Mouse (Mus musculus): ENCODE measurements around the gene Raver2.
A peak's percentile ranks its signal among the peaks of the same experiment; 100 is the strongest.

Gene Raver2

DNA sequence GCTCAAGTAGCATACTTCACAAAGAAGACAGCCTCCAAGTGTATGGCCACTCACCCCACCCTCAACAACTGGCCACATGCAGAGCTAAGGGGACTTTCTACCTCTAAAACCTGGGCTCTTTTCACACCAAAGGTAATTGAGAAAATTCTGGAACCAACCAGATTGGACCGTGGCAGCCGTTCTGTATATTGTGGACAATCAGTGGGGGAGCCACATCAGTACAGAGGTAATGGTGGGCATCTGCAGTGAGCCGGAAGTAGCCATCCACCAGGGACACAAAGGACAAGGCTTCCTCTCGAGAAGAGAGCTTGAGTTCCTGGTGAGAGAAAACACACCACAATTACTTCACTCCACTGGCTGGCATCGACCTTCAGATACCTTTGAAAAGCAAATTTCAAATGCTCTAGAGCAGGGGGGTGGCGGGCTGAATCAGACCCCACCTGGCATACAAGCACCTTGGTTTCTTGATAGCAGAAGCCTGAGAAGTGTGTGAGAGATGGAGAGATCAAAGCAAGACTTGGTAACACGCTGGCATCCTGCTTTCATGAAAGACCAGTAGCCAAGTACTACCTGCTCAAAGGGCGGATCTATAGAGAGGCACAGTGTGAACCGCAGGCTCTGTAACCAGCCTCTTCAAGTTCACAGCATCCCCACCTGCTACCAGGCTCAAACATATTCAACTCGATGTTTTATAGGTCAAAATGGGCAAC lies 106.3 kb downstream of the Raver2 start:
- no peak for DNase-seq (ENCODE audit: extremely low read depth, low read depth)

DNA sequence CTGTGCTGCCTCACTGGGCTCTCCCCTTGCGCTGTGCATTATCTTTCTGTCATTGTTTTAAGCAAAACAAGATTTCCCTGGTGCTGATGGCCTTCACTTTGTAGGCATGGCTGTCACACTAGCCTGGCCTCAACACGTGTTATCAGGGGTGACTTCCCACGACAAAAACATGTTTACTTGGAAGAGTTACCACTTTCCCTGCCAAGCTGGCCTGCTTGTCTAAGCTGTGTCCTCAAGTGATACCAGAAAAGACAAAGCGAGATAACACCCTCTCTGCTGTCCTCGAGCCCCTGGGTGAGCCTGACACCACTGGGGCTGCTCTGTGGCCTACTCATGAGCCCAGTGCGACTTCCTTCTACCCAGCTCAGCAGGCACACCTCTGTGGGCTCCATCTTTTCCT lies 107.3 kb downstream of the Raver2 start:
- DNase-seq (ENCODE audit: extremely low read depth, low read depth), result no peak

DNA sequence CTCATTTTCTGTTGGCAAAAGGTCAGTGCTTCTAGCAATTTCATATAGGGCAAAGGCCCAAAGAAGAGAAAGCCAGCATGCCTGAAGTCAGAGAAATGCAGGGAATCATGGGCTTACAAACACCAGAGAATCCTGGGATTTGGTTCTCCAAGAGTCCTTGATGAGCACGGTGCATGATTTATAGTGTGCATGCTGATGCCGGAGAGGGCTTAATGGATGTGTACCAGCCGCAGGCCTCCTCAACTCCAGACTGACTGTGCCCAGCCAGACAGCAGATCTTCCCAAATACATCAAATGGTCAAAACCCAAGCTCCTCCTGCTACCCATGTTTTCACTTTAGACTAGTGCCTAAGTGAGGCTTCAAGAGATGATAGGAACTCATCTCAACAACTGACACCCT lies 109.0 kb downstream of the Raver2 start:
- DNase-seq (ENCODE audit: extremely low read depth, low read depth), result no peak

DNA sequence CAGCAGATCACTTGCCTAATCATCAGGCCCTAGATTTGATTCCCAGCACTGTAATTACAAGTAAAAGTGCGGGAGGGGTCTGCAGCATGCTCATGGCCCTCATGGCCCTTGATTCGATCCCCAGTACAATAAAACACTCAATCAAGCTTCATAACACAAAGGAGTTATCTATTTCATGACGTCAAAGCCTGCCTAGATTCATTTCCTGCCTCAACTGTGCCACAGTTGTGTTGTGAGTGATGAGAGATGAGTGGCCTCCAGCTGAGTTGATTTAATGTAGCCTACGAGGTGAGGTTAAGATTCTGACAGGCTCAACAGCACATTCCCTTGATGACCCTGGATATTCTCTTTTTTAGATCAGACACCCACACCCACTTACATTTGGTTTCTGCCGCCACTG lies 110.3 kb downstream of the Raver2 start:
- no peak for DNase-seq (ENCODE audit: extremely low read depth, low read depth)

DNA sequence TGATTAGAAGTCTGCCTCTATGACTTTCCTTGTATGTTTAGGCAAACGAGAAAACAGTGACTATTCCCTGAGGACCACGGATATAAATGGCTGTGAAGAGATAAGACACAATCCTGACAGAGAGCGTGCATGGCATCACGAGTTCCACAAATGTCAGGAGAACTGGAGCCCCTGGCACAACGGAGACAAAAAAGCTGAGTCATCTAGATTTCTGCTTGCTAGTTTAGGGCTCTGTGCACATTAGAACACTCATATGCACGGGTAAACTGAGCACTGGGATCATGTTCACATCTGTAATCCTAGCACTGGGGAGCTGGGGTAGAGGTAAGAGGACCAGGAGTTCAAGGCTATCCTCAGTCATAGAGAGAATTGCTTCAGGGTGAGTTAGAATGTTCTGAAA lies 111.1 kb downstream of the Raver2 start:
- DNase-seq (ENCODE audit: extremely low read depth, low read depth), result no peak

DNA sequence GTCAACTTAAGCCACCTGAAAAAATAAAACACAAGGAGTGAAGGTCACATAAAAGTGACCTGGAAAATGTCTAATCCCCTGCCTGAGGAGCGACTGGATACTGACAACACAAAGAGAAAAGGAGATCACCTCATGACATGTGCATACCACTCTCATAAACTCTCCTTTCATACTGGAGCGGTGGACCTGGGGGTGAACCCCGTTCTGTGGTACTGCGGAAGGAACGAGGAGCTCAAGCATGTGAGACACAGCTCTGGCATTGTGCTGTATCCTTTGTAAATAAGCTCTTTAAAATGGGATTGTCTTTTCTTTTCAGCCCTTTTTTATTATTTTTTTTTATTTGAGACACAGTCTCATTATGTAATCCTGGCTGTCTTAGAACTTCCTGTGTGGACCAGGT lies 111.9 kb downstream of the Raver2 start:
- no peak for DNase-seq (ENCODE audit: extremely low read depth, low read depth)

DNA sequence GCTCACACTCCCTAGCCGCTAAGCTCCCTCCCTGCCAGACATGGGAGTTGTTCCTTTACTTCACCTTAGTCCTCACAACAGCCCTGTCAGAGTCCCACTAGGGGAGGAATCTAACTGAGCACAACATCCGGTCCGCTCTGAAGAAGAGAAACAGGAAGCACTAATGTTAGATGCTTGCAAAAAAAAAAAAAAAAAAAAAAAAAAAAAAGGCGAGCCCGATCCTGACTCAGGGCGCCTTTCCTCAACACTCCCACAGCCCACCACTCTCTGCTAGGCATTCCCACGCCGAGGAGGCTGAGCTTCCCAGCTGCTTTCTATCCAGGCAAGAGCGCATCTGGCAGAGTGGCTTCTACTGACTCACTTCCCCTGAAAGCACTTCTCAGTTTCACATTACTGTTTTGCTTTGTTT lies 113.8 kb downstream of the Raver2 start:
- DNase-seq (ENCODE audit: extremely low read depth, low read depth), result no peak

DNA sequence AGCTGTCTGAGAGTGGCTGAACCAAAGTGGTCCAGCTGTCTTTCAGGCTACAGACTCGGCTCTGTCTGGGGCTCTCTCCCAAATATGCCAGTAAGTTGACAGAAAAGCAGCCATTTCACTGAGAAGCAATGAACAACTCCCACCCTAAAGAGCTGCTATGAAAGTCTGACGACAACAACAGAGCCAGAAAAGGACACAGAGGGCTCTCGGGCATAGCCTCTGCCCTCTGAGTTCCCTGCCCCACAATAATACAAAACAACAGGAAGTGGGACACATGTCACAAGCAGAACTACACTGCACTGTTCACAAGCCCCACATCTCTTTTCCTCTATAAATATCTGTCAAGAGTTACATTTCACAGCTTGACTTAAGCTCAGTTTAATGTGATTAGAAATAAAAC lies 116.4 kb downstream of the Raver2 start:
- DNase-seq (ENCODE audit: extremely low read depth, low read depth), result no peak

DNA sequence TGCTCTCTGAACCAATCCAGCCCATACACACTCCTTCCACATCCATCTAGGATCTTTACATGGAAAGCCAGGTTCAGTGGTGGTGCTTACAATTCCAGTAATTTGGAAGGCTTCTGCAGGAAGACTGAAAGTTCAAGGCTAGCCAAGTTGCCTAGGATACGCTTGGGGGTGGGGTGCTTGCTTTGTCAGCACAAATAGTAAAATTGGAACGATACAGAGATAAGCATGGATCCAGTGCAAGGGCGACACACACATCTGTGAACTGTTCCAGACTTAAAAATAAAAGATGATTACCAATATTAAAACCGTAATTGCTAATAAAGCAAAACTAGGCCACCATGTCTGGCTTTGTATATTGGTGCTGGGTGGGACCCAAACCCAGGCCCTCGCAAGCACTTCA lies 117.8 kb downstream of the Raver2 start:
- no peak for DNase-seq (ENCODE audit: extremely low read depth, low read depth)

DNA sequence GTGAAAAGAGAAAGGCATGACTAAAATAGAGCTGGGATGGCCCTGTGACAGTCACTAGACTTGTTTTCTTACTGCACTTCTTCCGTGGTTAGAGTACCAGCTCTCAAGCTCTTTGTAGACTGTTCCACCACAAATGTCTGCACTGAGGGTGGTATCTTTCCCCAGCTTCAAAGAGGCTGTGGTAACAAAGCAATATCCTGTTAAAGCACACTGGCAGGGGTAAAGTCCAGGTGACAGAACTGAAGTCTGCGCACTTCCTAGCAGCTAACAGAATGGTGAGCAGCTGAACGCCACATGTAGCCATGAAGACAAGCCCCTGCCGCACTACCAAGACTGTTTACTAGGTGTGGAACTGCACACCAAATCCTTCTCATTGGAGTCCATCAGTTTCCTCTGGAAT lies 118.6 kb downstream of the Raver2 start:
- no peak for DNase-seq (ENCODE audit: extremely low read depth, low read depth)

DNA sequence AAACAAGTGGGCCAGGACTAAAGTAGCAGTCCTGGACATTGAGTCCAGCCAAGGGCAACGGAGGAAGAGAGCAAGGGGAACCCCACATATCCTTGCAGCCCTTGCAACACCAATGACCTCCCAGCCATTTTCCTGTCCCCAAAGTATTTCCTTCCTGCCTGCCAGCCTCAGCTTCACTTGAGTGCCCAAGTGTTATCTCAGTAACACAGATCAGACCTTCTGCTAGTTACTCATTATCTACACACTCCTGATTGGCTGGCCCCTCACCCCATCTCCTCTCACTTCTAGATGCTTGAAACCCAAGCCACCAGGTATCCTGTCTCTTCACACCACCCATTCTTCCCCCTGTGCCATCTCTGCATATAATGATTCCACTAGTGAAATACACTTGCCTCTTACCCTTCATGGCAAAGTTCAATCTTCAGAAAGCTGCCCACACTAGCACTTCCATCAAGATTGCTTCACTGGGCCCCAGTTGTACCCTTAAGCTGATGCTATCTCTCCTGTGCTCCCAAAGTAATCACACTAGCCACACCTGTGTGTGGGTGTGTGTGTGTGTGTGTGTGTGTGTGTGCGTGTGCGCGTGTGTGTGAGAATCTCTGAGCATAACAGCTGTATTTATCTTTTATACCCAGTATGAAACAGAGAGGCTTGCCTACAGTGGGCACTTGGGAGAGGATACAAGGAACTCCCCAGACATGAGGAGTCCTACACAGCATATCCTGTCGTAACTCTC lies 123.6 kb downstream of the Raver2 start:
- peak; percentile 10 for DNase-seq (ENCODE audit: extremely low read depth, low read depth)

DNA sequence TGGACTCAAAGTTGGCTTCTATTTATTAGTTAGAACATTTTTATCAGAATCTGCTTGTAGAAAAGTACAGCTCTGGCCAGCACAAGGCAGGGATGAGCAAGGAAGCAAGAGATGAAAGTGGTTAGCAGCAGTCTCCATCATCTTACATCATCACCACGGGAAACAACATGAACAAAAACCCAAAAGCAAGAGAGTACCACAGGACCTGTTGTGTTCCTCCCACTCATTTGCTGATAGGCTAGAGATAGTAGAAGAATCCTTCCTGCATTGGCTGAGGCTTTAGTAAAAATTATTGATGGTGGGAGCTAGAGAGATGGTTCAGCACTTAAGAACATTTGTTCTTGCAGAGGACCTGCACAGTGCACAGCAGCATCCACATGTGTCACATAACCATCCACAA lies 125.4 kb downstream of the Raver2 start:
- no peak for DNase-seq (ENCODE audit: extremely low read depth, low read depth)

DNA sequence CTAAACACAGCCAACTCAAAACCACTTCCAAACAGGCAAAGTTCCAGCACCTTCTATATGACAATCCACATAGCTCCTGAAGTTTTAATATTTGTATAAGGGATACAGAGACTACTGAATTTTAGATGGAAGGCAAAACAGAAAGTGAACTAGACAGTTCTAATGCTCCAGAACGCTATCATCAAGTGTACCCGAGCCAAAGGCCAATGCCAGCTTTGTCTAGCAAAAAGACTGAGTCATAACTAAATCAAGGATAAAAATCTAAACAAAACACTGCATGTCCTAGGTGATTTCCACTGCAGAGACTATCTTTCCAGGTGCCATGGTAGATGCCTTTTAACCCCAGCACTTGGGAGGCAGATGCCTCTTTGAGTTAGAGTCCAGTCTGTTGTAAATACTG lies 127.6 kb downstream of the Raver2 start:
- no peak for DNase-seq (ENCODE audit: extremely low read depth, low read depth)

DNA sequence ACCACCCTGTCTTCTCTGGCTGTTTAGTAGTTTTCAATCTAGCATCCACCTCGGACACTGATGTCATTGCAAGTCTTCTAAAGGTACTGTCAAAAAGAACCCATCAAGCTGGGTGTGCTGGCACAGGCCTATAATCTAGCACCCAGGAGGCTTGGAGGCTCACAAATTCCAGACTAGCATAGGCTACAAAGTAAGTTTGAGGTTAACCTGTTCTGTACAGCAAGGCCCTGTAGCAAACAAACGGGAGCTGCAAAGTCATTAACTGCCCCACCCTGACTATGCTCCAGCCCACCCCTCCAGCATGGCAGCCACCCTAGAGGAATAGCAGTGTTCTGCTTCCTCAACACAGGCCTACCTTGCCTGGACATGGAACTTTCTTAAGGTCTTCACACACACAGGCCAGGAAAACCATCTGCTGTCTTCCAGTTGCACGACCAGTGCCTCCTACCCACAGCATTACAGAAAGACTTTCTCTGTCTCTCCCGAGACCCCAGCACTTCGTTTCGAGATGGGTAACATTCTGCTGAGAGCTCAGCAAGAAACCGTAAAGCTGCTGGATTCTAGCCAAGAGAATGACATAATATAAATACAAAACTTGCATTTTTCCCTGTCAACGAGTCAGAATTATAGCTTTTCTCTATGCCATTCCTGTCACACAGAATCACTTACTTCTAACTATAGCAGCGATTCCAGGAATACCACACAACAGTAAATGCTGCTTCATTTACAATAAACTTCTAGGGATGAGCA lies 128.8 kb downstream of the Raver2 start:
- DNase-seq (ENCODE audit: extremely low read depth, low read depth), result no peak

DNA sequence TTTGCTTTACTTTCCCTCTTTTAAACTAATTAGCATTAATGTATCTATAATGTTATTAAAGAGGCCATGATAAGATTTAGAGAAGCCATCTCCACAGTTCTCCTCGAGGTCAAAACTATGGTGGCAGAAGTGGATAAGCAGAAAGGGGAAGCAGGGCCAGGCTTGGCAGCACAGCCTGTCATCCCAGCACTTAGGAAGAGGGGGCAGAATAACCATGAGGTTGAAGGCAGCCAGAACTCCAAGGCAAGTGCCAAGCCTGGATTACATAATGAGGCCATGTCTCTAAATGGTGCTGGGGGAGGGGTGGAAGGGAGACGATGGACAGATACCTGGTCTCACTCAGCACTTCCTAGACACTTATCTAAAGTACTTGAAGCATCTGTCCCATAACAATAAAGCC lies 129.6 kb downstream of the Raver2 start:
- DNase-seq (ENCODE audit: extremely low read depth, low read depth), result peak; percentile 68

DNA sequence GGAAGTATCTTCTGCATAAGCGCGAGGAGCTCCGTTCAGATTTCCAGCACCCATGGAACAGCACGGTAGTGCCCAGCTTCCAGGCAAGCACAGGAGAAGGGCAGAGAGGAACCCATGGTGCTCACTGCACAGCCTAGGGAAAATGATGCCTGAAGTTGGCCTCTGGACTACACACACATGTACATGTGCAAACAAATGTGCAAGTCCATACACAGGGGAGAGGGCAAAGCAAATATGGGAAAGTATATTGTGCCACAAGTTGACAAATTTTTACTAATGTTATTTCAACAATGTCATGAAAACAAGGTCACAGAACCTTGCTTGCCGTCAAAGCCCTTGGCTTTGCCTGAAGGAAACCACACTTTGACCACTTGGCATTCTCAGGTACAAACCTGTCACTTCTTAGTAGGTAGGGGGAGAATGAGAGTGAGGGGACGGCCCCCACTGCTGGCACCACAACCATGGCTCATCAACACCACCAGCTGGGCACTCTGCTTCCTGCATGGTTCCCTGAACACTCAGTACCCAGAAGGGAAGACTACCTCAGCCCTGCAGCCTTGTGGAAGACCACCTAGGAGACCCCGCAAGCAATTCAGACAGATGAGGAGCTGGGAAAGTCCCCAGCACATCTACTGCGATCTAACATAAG lies 130.8 kb downstream of the Raver2 start:
- no peak for DNase-seq (ENCODE audit: extremely low read depth, low read depth)
